Mouse (Mus musculus) liver, embryonic 15.5 days (tissue): Measurements from ENCODE around the gene Ajm1. TPM values are rescaled to one million over a fixed set of nuclear protein-coding genes. Genes with fewer than 3 reads are reported as not detected.
A peak's percentile ranks its signal among the peaks of the same experiment; 100 is the strongest.
"Not testable (repeated sequence)": the region's sequence is repeated elsewhere in the genome, so short reads cannot be mapped to it uniquely, and the experiment has no call there.

Source experiments
- ATAC-seq: fragments of 200-750 bp; cut with Nextera tagmentation; 2 replicates; pipeline ENCODE4 v1.8.0; 2017; ENCODE audit warnings: moderate number of reproducible peaks, mild to moderate bottlenecking, moderate library complexity; ENCODE audit not compliant: insufficient read depth
- H3K27ac ChIP-seq: fragments of 300-500 bp; sonication (generic); replicated peaks from 2 replicates; pipeline ENCODE4 v1.5.1; 2015; ENCODE audit warnings: mild to moderate bottlenecking, inconsistent platforms
- H3K27me3 ChIP-seq: fragments of 300-500 bp; sonication (generic); 2 replicates; pipeline ENCODE4 v1.6.1; 2015; ENCODE audit warnings: mild to moderate bottlenecking, inconsistent platforms
- H3K36me3 ChIP-seq: fragments of 300-500 bp; sonication (generic); replicated peaks from 2 replicates; pipeline ENCODE4 v1.6.1; 2015; ENCODE audit warnings: moderate library complexity, mild to moderate bottlenecking, inconsistent platforms
- H3K4me1 ChIP-seq: fragments of 300-500 bp; sonication (generic); replicated peaks from 2 replicates; pipeline ENCODE4 v1.6.1; 2015; ENCODE audit warnings: inconsistent platforms
- H3K4me2 ChIP-seq: fragments of 300-500 bp; sonication (generic); 2 replicates; pipeline ENCODE4 v1.6.1; 2015; ENCODE audit warnings: moderate library complexity, mild to moderate bottlenecking, inconsistent platforms
- H3K4me3 ChIP-seq: fragments of 300-500 bp; sonication (generic); replicated peaks from 2 replicates; pipeline ENCODE4 v1.5.1; 2015; ENCODE audit warnings: mild to moderate bottlenecking, inconsistent platforms
- H3K9ac ChIP-seq: fragments of 300-500 bp; sonication (generic); 2 replicates; pipeline ENCODE4 v1.6.1; 2015; ENCODE audit warnings: moderate library complexity, mild to moderate bottlenecking, inconsistent platforms
- H3K9me3 ChIP-seq: fragments of 300-500 bp; sonication (generic); replicated peaks from 2 replicates; pipeline ENCODE4 v1.6.1; 2016; ENCODE audit warnings: inconsistent platforms
- WGBS: fragments of 180-500 bp; shearing (Covaris S2); methylation state at CpG from one replicate; pipeline ENCODE4 v1.1.7; 2015; ENCODE audit warnings: mixed read lengths; ENCODE audit not compliant: insufficient replicate concordance; 5-methylcytosine and 5-hydroxymethylcytosine counted together
- polyA plus RNA-seq: library from polyadenylated mRNA; unstranded; fragments of >200 nt; fragmentation: Nextera tagmentation; extraction: Ambion mirVana; gene quantifications from 2 replicates; pipeline ENCODE4 v1.2.1, GENCODE M21; 2015

Gene Ajm1
- polyA plus RNA-seq, 1 experiment from 2014 or later = not detected

GRCm38 (mm10) chr2:25561946-25562345, 19.6 kb downstream of the Ajm1 start:
- WGBS = 82% methylated on average over 9 of the region's 9 CpGs
- H3K4me3 ChIP-seq = no peak overlapping the region
- H3K36me3 ChIP-seq = peaks cover 58% of the 10 kb centered on the region
- no peak overlapping the region for H3K4me2 ChIP-seq
- H3K9me3 ChIP-seq = no peaks in the 10 kb centered on the region
- no peaks in the 10 kb centered on the region for H3K27me3 ChIP-seq
- no peak for ATAC-seq
- peaks cover 26% of the 10 kb centered on the region for H3K4me1 ChIP-seq
- no peak overlapping the region for H3K27ac ChIP-seq
- no peak overlapping the region for H3K9ac ChIP-seq

- no peak overlapping the region for H3K4me2 ChIP-seq
- H3K27ac ChIP-seq = no peak overlapping the region
- no peak for ATAC-seq
- no peaks in the 10 kb centered on the region for H3K9me3 ChIP-seq
- H3K4me3 ChIP-seq = no peak overlapping the region
- WGBS = 82% methylated on average over 8 of the region's 8 CpGs
- H3K27me3 ChIP-seq = no peaks in the 10 kb centered on the region
- no peak overlapping the region for H3K9ac ChIP-seq
- peaks cover 56% of the 10 kb centered on the region for H3K36me3 ChIP-seq
- H3K4me1 ChIP-seq = peaks cover 35% of the 10 kb centered on the region
These were observed 21.0 kb downstream of the Ajm1 start for GRCm38 (mm10) chr2:25560551-25560950.

- H3K27ac ChIP-seq = peak overlapping the region; percentile 14; the same call in 1 of the 2 replicates
These were observed 22.8 kb downstream of the Ajm1 start for GRCm38 (mm10) chr2:25558774-25559173.

GRCm38 (mm10) chr2:25557964-25558360, 23.6 kb downstream of the Ajm1 start:
- Histone ChIP-seq H3K9me3 (no peaks in the 10 kb centered on the region), H3K27me3 (no peaks in the 10 kb centered on the region), H3K4me2 (peak overlapping the region; percentile 94), H3K27ac (peak overlapping the region; percentile 82), H3K36me3 (peaks cover 34% of the 10 kb centered on the region), H3K9ac (peak overlapping the region; percentile 91), H3K4me1 (peaks cover 35% of the 10 kb centered on the region), H3K4me3 (peak overlapping the region; percentile 85)
- WGBS = under 1% methylated on average over 24 of the region's 24 CpGs
- peak; percentile 60 for ATAC-seq

More at GRCm38 (mm10) chr2:25558774-25559173, 22.8 kb downstream of the Ajm1 start:
- whole genome bisulfite sequencing = 67% methylated on average over 6 of the region's 6 CpGs
- H3K4me1 ChIP-seq = peaks cover 35% of the 10 kb centered on the region
- no peaks in the 10 kb centered on the region for H3K9me3 ChIP-seq
- no peaks in the 10 kb centered on the region for H3K27me3 ChIP-seq
- ATAC-seq = no peak
- peak overlapping the region; percentile 91 for H3K9ac ChIP-seq
- H3K4me2 ChIP-seq = peak overlapping the region; percentile 94
- peaks cover 42% of the 10 kb centered on the region for H3K36me3 ChIP-seq
- peak overlapping the region; percentile 85 for H3K4me3 ChIP-seq

- ATAC-seq = peak; percentile 98
- Histone ChIP-seq H3K9me3 (no peaks in the 10 kb centered on the region), H3K27me3 (no peaks in the 10 kb centered on the region), H3K9ac (peak within 1 kb of the TSS; percentile 91), H3K4me3 (peak within 1 kb of the TSS; percentile 85), H3K4me1 (peaks cover 31% of the 10 kb centered on the region), H3K36me3 (peaks cover 28% of the 10 kb centered on the region), H3K4me2 (peak within 1 kb of the TSS; percentile 94), H3K27ac (peak within 1 kb of the TSS; percentile 82)
- under 1% methylated on average over 61 of the region's 61 CpGs for WGBS
These were observed 24.2 kb downstream of the Ajm1 start, which contains the start of gene Edf1 for GRCm38 (mm10) chr2:25557221-25557963. TSS of gene Edf1 (plus strand) at chr2:25557847.

- Histone ChIP-seq H3K4me3 (no peak overlapping the region), H3K4me2 (peak overlapping the region; percentile 94; the same call in 1 of the 2 replicates), H3K9me3 (no peaks in the 10 kb centered on the region), H3K9ac (no peak overlapping the region), H3K27ac (no peak overlapping the region), H3K4me1 (peaks cover 26% of the 10 kb centered on the region), H3K27me3 (no peaks in the 10 kb centered on the region), H3K36me3 (peaks cover 18% of the 10 kb centered on the region)
- no peak for ATAC-seq
- WGBS = 51% methylated on average over 1 of the region's 1 CpGs
These were observed 25.3 kb downstream of the Ajm1 start for GRCm38 (mm10) chr2:25556296-25556695.

- ATAC-seq, H3K4me2 ChIP-seq, H3K4me3 ChIP-seq, H3K27ac ChIP-seq, H3K9me3 ChIP-seq, H3K27me3 ChIP-seq, H3K9ac ChIP-seq, H3K36me3 ChIP-seq: not testable (repeated sequence)
- 34% methylated on average over 2 of the region's 2 CpGs for WGBS
- peaks cover 26% of the 10 kb centered on the region for H3K4me1 ChIP-seq
These were observed 26.1 kb downstream of the Ajm1 start for GRCm38 (mm10) chr2:25555479-25555878.

GRCm38 (mm10) chr2:25553171-25553786, 28.3 kb downstream of the Ajm1 start:
- not testable (repeated sequence) for H3K36me3 ChIP-seq, H3K4me2 ChIP-seq
- 57% methylated on average over 4 of the region's 4 CpGs for WGBS

GRCm38 (mm10) chr2:25551186-25551585, 30.4 kb downstream of the Ajm1 start:
- WGBS = 31% methylated on average over 5 of the region's 5 CpGs
- no peaks in the 10 kb centered on the region for H3K36me3 ChIP-seq
- no peak overlapping the region for H3K4me3 ChIP-seq
- H3K27me3 ChIP-seq = no peaks in the 10 kb centered on the region
- H3K27ac ChIP-seq = no peak overlapping the region
- no peak overlapping the region for H3K4me2 ChIP-seq
- peaks cover 8% of the 10 kb centered on the region for H3K4me1 ChIP-seq
- H3K9ac ChIP-seq = no peak overlapping the region
- no peak for ATAC-seq
- no peaks in the 10 kb centered on the region for H3K9me3 ChIP-seq

More at GRCm38 (mm10) chr2:25553171-25553786, 28.3 kb downstream of the Ajm1 start:
- ATAC-seq, H3K27me3 ChIP-seq, H3K9me3 ChIP-seq, H3K4me3 ChIP-seq, H3K27ac ChIP-seq, H3K9ac ChIP-seq: not testable (repeated sequence)
- H3K4me1 ChIP-seq = peaks cover 15% of the 10 kb centered on the region

- Histone ChIP-seq H3K4me2 (no peak overlapping the region), H3K9ac (no peak overlapping the region), H3K9me3 (no peaks in the 10 kb centered on the region), H3K4me3 (no peak overlapping the region), H3K27ac (no peak overlapping the region), H3K27me3 (no peaks in the 10 kb centered on the region), H3K4me1 (peaks cover 21% of the 10 kb centered on the region), H3K36me3 (no peaks in the 10 kb centered on the region)
- no peak for ATAC-seq
- WGBS = 64% methylated on average over 9 of the region's 9 CpGs
These were observed 32.3 kb downstream of the Ajm1 start for GRCm38 (mm10) chr2:25549021-25549991.
